Mouse (Mus musculus) 416B (cell line): ENCODE results near the gene Srp54a.
"Not testable (repeated sequence)": the region's sequence is repeated elsewhere in the genome, so short reads cannot be mapped to it uniquely, and the experiment has no call there.

Experiments
- DNase-seq: peaks from one replicate; pipeline ENCODE4 v3.0.0; 2011; ENCODE audit warnings: low read depth

The Srp54a gene

GRCm38 (mm10) chr12:55124731-55125130 lies 44.7 kb downstream of the Srp54a start:
- not testable (repeated sequence) for DNase-seq

GRCm38 (mm10) chr12:55135540-55135939 lies 55.5 kb downstream of the Srp54a start:
- DNase-seq, result not testable (repeated sequence)

GRCm38 (mm10) chr12:55137859-55138258 lies 57.8 kb downstream of the Srp54a start:
- DNase-seq, result not testable (repeated sequence)

- not testable (repeated sequence) for DNase-seq
Measured at GRCm38 (mm10) chr12:55154559-55155448, 74.7 kb downstream of the Srp54a start, which contains the start of gene Srp54b. Gene Srp54b, plus strand, starts transcription at chr12:55155104.

GRCm38 (mm10) chr12:55155449-55155783 lies 75.4 kb downstream of the Srp54a start:
- DNase-seq, result not testable (repeated sequence)
